Mouse (Mus musculus) hindbrain, embryonic 10.5 days (tissue): Measurements from ENCODE around the gene Prrx1. TPM values are rescaled to one million over a fixed set of nuclear protein-coding genes. Genes with fewer than 3 reads are reported as not detected.

Source experiments
- DNase-seq: peaks from one replicate; pipeline ENCODE4 v3.0.0-alpha.2; 2017; ENCODE audit warnings: low spot score
- H3K27ac ChIP-seq: fragments of 300-500 bp; sonication (generic); 2 replicates; pipeline ENCODE4 v1.5.1; 2016; ENCODE audit warnings: mild to moderate bottlenecking, moderate library complexity
- H3K27me3 ChIP-seq: fragments of 300-500 bp; sonication (generic); 2 replicates; pipeline ENCODE4 v1.6.1; 2016; ENCODE audit warnings: mild to moderate bottlenecking; ENCODE audit not compliant: poor library complexity, insufficient read depth, severe bottlenecking
- H3K36me3 ChIP-seq: fragments of 300-500 bp; sonication (generic); 2 replicates; pipeline ENCODE4 v1.6.1; 2016; ENCODE audit warnings: mild to moderate bottlenecking, moderate library complexity
- H3K4me1 ChIP-seq: fragments of 300-500 bp; sonication (generic); replicated peaks from 2 replicates; pipeline ENCODE4 v1.6.1; 2016; ENCODE audit warnings: mild to moderate bottlenecking
- H3K4me3 ChIP-seq: fragments of 300-500 bp; sonication (generic); 2 replicates; pipeline ENCODE4 v1.5.1; 2016; ENCODE audit warnings: mild to moderate bottlenecking, moderate library complexity
- H3K9me3 ChIP-seq: fragments of 300-500 bp; sonication (generic); 2 replicates; pipeline ENCODE4 v1.6.1; 2016; ENCODE audit warnings: mild to moderate bottlenecking, moderate library complexity
- WGBS: fragments of 180-500 bp; shearing (Covaris S2); methylation state at CpG from one replicate; pipeline ENCODE4 v1.1.7; 2016; 5-methylcytosine and 5-hydroxymethylcytosine counted together
- polyA plus RNA-seq: library from polyadenylated mRNA; unstranded; fragments of >200 nt; fragmentation: Nextera tagmentation; extraction: Ambion mirVana; gene quantifications from 2 replicates; pipeline ENCODE4 v1.2.1, GENCODE M21; 2016

Prrx1 gene
- polyA plus RNA-seq, 1 experiment from 2014 or later, result 33.1 TPM

DNA sequence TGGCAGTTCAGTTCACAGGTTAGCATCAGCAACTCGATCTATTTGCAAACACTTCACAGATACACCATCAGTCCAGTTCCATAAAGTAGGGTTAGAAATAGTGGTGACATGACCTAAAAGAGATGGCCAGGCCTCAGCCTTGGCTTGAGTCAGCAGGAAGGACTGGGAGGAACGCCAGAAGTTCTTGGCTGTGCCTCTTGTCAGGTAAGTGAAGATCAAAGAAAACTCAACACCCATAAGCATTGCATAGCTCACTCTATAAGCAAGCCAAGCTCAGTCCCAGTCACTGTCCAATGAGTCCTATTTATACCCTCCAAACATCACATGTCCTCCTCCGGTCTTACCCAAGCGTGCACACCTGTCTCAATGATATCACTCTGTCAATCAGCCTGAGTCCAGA, 87.2 kb downstream of the Prrx1 start:
- 92% methylated on average over 4 of the region's 4 CpGs for WGBS

DNA sequence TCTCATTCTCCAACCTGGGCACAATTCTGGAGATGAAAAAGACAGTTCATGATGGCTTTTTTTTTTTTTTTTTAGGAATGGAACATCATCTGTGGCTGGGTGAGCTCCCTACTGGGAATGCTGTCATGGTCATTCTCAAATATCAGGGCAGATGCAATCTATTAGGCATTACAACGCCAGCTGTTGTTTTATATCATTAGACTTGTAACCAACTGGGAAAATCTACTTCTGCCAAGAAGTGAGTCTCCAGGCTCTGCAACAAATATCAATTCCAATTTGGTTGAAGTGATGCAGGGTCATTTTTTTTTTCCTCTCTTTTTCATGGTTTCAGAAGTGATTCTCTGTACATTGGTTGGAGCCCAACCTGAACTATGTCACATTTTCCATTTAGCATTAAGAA, 91.7 kb downstream of the Prrx1 start:
- Histone ChIP-seq H3K27ac (no peak overlapping the region), H3K27me3 (no peaks in the 10 kb centered on the region), H3K4me3 (no peak overlapping the region), H3K9me3 (no peaks in the 10 kb centered on the region), H3K36me3 (no peaks in the 10 kb centered on the region), H3K4me1 (no peaks in the 10 kb centered on the region)
- no peak for DNase-seq
- WGBS, result 81% methylated on average over 1 of the region's 1 CpGs

More for the DNA sequence above, 87.2 kb downstream of the Prrx1 start:
- no peak overlapping the region for H3K27ac ChIP-seq
- no peaks in the 10 kb centered on the region for H3K9me3 ChIP-seq
- H3K4me3 ChIP-seq, result no peak overlapping the region
- no peak for DNase-seq
- no peaks in the 10 kb centered on the region for H3K4me1 ChIP-seq
- H3K27me3 ChIP-seq, result no peaks in the 10 kb centered on the region
- H3K36me3 ChIP-seq, result no peaks in the 10 kb centered on the region

DNA sequence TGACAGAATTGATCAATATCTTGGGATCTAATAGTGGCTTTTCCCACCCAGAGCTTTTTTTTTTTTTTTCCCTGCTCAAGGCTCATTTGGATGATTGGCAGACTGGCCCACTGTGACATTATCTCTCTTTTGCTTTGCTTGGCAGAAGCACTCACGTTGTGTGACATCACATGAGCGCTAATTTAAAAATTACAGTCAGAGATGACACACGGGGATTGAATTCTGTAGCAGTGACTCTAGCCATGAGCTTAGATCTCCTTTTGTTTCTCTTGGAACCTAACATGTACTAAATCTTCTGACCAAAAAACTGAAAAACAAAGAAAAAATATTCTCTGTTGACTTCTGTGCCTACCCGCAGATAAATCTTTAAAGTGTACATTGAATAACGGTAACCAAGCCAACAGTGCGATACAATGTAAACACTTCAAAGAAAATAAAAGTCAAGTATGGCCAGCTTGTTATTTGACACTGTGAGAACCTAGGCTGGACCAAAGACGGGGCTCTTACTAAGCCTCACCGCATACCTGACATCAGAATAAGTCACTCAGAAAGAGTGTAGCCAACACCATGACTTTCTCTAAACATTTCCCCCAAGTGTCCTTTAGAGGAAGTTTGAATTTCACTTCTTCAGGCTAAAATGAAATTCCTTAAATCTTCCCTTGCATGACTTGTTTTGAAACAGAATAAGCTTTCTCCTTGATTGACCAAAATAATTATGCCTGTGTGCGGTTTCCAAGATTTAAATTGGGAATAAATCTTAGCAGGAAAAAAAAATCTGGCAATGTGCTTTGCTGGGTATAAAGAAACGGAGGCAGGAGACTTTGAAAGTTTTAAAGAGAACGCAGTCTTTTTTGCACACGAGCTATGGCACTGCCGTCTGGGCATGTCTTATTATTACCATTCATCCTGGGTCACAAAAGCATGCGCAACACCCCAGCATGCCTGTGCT, 104.3 kb downstream of the Prrx1 start:
- no peaks in the 10 kb centered on the region for H3K27me3 ChIP-seq
- H3K4me1 ChIP-seq, result peaks cover 4% of the 10 kb centered on the region; the same call in 1 of the 2 replicates
- WGBS, result 83% methylated on average over 14 of the region's 14 CpGs
- H3K9me3 ChIP-seq, result no peaks in the 10 kb centered on the region
- no peaks in the 10 kb centered on the region for H3K36me3 ChIP-seq
- no peak overlapping the region for H3K27ac ChIP-seq
- no peak for DNase-seq
- no peak overlapping the region for H3K4me3 ChIP-seq

DNA sequence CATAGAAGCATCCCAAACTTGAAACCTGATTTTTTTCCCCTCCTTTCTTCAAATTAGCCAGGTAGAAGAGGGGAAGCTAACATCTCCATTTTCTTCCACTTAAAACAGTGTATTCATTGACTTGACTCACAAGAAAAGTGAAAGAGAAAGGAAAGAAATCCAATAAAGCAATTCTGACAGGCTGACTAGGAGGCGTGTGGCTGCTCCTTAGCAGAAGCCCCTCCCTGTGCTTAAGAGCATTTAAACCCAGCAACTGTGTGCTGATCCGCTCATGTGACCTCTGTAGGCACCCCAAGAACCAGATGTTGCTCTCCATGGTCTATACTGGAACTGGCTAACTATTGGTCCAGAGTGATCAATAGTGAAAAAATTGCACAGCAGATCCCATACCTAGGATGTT, 114.7 kb downstream of the Prrx1 start:
- DNase-seq, result no peak
- Histone ChIP-seq H3K4me3 (no peak overlapping the region), H3K4me1 (no peaks in the 10 kb centered on the region), H3K9me3 (no peaks in the 10 kb centered on the region), H3K27ac (no peak overlapping the region), H3K36me3 (no peaks in the 10 kb centered on the region), H3K27me3 (no peaks in the 10 kb centered on the region)
- WGBS, result 73% methylated on average over 2 of the region's 2 CpGs

DNA sequence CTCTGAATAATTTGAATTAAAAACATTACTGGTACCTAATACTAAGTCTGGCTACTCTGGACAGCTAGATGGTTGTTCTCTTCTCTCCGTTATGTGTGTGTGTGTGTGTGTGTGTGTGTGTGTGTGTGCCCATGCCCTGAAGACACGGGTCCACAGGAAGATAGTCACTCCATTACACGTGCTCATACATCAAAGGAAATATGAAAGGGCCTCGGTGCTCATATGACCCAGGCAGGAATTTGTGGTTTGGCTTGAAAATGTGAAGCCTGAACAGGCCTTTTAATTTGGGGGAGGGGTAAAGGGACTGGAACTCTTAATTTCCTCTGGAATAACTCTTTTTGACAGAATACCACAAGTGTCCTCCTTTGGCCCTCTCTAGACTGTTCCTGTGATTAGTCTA, 115.5 kb downstream of the Prrx1 start:
- no peaks in the 10 kb centered on the region for H3K27me3 ChIP-seq
- H3K9me3 ChIP-seq, result no peaks in the 10 kb centered on the region
- DNase-seq, result no peak
- H3K36me3 ChIP-seq, result no peaks in the 10 kb centered on the region
- H3K4me1 ChIP-seq, result no peaks in the 10 kb centered on the region
- 81% methylated on average over 4 of the region's 4 CpGs for WGBS
- no peak overlapping the region for H3K4me3 ChIP-seq
- no peak overlapping the region for H3K27ac ChIP-seq

Other genes starting within 250 kb of the Prrx1 start
- gene Mroh9, start 228.0 kb downstream of the Prrx1 start, polyA plus RNA-seq, result not detected in 2 replicates
- gene Gorab, start 90.0 kb upstream of the Prrx1 start, polyA plus RNA-seq, result 22.9 and 24.0 TPM in 2 replicates